Mouse (Mus musculus): ENCODE measurements around the gene Cdk4. TPM values are rescaled to one million over a fixed set of nuclear protein-coding genes. Genes with fewer than 3 reads are reported as not detected.
A peak's percentile ranks its signal among the peaks of the same experiment; 100 is the strongest.

Gene Cdk4
- polyA plus RNA-seq, 1 experiment from 2014 or later, result 1,113 TPM

DNA sequence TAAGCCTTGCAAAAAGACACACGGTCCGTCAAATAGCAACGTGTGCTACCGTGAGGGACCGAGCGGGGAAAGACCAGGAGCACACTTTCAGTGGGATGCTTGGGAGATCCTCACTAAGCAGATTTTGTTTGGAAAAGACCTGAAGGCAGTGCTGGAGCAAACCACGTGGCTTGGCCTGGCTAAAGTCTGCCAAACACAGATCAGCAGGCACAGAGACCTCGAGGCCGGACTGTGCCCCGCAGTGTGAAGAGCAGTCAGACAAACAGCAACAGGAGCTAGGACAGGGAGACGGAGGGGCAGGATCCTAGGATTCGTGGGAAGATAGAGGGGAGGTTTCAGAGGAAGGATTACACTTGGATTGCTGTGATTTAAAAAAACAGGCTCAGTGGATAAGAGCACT lies 27.1 kb upstream of the Cdk4 start:
- DNase-seq (ENCODE audit: low spot score) (no peak), ATAC-seq (replicated peaks; ENCODE audit: low FRiP score, low read depth) (peak; percentile 60)
- no peaks in the 10 kb centered on the region for H3K36me3 ChIP-seq (ENCODE audit: insufficient read depth, low read length)
- no peak overlapping the region for H3K27ac ChIP-seq
- H3K4me3 ChIP-seq (replicated peaks; ENCODE audit: low read depth, low read length), result no peak overlapping the region
- H3K27me3 ChIP-seq (ENCODE audit: insufficient read depth, low read length), result no peaks in the 10 kb centered on the region
- WGBS, result 72% methylated on average over 12 of the region's 12 CpGs
- H3K4me2 ChIP-seq (ENCODE audit: low read length), result no peak overlapping the region
- H3K9me3 ChIP-seq (replicated peaks; ENCODE audit: low read length), result no peaks in the 10 kb centered on the region
- H3K9ac ChIP-seq (ENCODE audit: low read depth, low read length), result no peak overlapping the region
- no peaks in the 10 kb centered on the region; the same call in 1 of the 2 replicates for H3K4me1 ChIP-seq (replicated peaks; ENCODE audit: insufficient read depth, low read length)
- TF ChIP-seq CTCF (IDR thresholded peaks at IDR 0.05; ENCODE audit: low read depth), result no peak

DNA sequence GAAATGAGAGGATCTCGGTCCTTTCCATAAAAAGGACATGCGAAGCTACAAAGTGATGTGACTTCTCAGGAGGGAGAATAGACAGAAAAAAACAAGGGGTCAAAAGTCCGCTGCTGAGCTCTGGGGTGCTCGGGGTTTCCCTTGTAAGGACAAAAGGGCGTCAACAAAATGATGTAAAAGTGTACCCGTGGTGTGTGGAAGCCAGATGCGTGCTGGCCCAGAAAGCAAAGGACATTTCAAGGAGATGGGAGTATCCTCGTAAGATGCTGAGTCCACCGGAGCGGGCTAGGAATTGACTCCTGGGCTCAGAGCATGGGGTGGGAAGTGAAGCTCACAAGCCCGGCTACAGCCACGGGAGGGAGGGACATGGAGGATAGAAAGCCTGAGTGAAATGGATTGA lies 25.7 kb upstream of the Cdk4 start:
- 74% methylated on average over 12 of the region's 12 CpGs for WGBS
- no peak for DNase-seq (ENCODE audit: low spot score)
- no peak overlapping the region for H3K9ac ChIP-seq (ENCODE audit: low read depth, low read length)

DNA sequence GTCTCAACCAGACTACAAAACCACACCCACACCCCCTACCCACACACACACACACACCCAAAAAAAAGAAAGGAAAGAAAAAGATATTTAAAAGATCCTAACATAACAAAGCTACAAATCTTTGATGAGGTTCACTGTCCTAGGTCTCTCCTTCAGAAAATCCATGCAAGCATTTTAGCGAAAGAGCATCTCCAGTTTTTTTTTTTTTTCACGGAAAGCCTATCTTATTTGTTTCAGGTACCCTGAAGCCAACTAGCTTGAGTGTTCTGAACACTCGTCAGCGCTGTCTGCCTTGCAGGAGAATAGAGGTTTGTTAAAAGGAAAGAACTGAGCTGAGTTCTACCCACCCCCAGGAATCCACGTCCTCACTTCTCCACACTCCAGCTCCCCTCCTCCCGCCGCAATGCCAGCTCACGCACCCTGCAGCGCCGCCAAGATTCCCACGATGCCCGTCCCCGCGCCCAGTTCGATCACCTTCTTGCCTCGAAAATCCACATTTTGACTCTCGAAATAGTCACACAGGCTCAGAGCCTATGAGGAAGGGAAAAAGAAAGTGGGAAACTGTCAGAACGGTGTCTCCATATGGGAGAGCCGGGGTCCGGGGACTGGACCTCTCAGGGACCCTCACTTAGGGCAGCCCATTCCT lies 22.6 kb upstream of the Cdk4 start:
- Histone ChIP-seq H3K4me3 (replicated peaks; ENCODE audit: low read depth, low read length) (peak overlapping the region; percentile 89), H3K36me3 (ENCODE audit: insufficient read depth, low read length) (0 out of 2 replicates have a peak, but pooled peaks cover 4% of the 10 kb centered on the region), H3K27me3 (ENCODE audit: insufficient read depth, low read length) (no peaks in the 10 kb centered on the region), H3K4me1 (replicated peaks; ENCODE audit: insufficient read depth, low read length) (peaks cover 9% of the 10 kb centered on the region), H3K9ac (ENCODE audit: low read depth, low read length) (peak overlapping the region; percentile 73), H3K27ac (peak overlapping the region; percentile 77), H3K4me2 (ENCODE audit: low read length) (peak overlapping the region; percentile 99), H3K9me3 (replicated peaks; ENCODE audit: low read length) (no peaks in the 10 kb centered on the region)
- DNase-seq (ENCODE audit: low spot score) (no peak), ATAC-seq (replicated peaks; ENCODE audit: low FRiP score, low read depth) (no peak)
- TF ChIP-seq CTCF (IDR thresholded peaks at IDR 0.05; ENCODE audit: low read depth), result no peak
- 1% methylated on average over 20 of the region's 20 CpGs for WGBS

More for the DNA sequence above, 25.7 kb upstream of the Cdk4 start:
- H3K4me2 ChIP-seq (ENCODE audit: low read length), result no peak overlapping the region
- H3K27ac ChIP-seq, result no peak overlapping the region
- peaks cover 3% of the 10 kb centered on the region for H3K4me1 ChIP-seq (replicated peaks; ENCODE audit: insufficient read depth, low read length)
- H3K27me3 ChIP-seq (ENCODE audit: insufficient read depth, low read length), result no peaks in the 10 kb centered on the region
- ATAC-seq (replicated peaks; ENCODE audit: low FRiP score, low read depth), result no peak
- no peak for TF ChIP-seq CTCF (IDR thresholded peaks at IDR 0.05; ENCODE audit: low read depth)
- no peaks in the 10 kb centered on the region for H3K36me3 ChIP-seq (ENCODE audit: insufficient read depth, low read length)
- H3K4me3 ChIP-seq (replicated peaks; ENCODE audit: low read depth, low read length), result no peak overlapping the region
- H3K9me3 ChIP-seq (replicated peaks; ENCODE audit: low read length), result no peaks in the 10 kb centered on the region

- H3K9ac ChIP-seq (ENCODE audit: low read depth, low read length), result peak within 1 kb of the TSS; percentile 73
- peak within 1 kb of the TSS; percentile 77 for H3K27ac ChIP-seq
- no peak for TF ChIP-seq CTCF (IDR thresholded peaks at IDR 0.05; ENCODE audit: low read depth)
- peak; percentile 49 for ATAC-seq (replicated peaks; ENCODE audit: low FRiP score, low read depth)
- peak within 1 kb of the TSS; percentile 99 for H3K4me2 ChIP-seq (ENCODE audit: low read length)
- H3K9me3 ChIP-seq (replicated peaks; ENCODE audit: low read length), result no peaks in the 10 kb centered on the region
- H3K4me3 ChIP-seq (replicated peaks; ENCODE audit: low read depth, low read length), result peak within 1 kb of the TSS; percentile 89
- H3K4me1 ChIP-seq (replicated peaks; ENCODE audit: insufficient read depth, low read length), result peaks cover 9% of the 10 kb centered on the region
- under 1% methylated on average over 28 of the region's 28 CpGs for WGBS
- DNase-seq (ENCODE audit: low spot score), result no peak
- H3K27me3 ChIP-seq (ENCODE audit: insufficient read depth, low read length), result no peaks in the 10 kb centered on the region
- H3K36me3 ChIP-seq (ENCODE audit: insufficient read depth, low read length), result 0 out of 2 replicates have a peak, but pooled peaks cover 4% of the 10 kb centered on the region
These were observed 22.0 kb upstream of the Cdk4 start, which contains the start of the genes Mettl1 and Eef1akmt3 for GRCm38 (mm10) chr10:127041274-127041766. Gene Mettl1, plus strand, starts transcription at chr10:127041414. Gene Eef1akmt3, minus strand, starts transcription at chr10:127041513.

- peak; percentile 64 for ATAC-seq (replicated peaks; ENCODE audit: low FRiP score, low read depth)
- Histone ChIP-seq H3K27ac (peak overlapping the region; percentile 77), H3K4me2 (ENCODE audit: low read length) (peak overlapping the region; percentile 99), H3K4me1 (replicated peaks; ENCODE audit: insufficient read depth, low read length) (peaks cover 9% of the 10 kb centered on the region), H3K4me3 (replicated peaks; ENCODE audit: low read depth, low read length) (peak overlapping the region; percentile 89), H3K36me3 (ENCODE audit: insufficient read depth, low read length) (0 out of 2 replicates have a peak, but pooled peaks cover 4% of the 10 kb centered on the region), H3K9me3 (replicated peaks; ENCODE audit: low read length) (no peaks in the 10 kb centered on the region), H3K27me3 (ENCODE audit: insufficient read depth, low read length) (no peaks in the 10 kb centered on the region), H3K9ac (ENCODE audit: low read depth, low read length) (peak overlapping the region; percentile 73)
- TF ChIP-seq CTCF (IDR thresholded peaks at IDR 0.05; ENCODE audit: low read depth), result no peak
- DNase-seq (ENCODE audit: low spot score), result peak; percentile 91
- under 1% methylated on average over 44 of the region's 44 CpGs for WGBS
These were observed 21.5 kb upstream of the Cdk4 start for GRCm38 (mm10) chr10:127041774-127042338.

DNA sequence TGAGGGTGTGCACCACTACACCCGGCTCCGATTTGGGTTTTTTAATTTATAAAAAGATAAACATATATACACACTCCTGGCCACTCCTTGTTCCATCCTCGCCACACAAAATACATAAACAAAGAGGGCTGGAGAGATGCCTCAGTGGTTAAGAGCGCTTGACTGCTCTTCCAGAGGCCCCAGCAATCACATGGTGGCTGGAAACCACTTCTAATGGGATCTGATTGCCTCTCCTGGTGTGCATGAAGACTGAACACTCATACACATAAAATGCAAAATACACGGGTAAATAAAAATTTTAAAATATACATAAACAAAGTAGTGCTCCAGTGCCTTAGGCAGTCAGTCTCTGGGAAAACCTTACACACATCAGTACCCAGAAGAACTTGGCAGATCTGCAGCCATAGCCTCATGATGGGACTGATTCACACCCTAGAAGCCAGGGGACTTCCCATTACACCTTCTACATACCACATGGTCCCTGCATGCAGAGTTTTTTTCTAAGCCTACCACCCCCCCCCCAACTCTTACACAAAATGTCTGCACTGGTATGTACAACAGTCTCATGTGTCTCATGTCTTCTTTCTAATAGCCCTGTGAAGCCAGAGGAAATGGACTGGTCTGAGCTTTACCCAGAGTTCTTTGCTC lies 20.7 kb upstream of the Cdk4 start:
- H3K27me3 ChIP-seq (ENCODE audit: insufficient read depth, low read length), result 0 out of 2 replicates have a peak, but pooled peaks cover under 1% of the 10 kb centered on the region
- peak overlapping the region; percentile 73 for H3K9ac ChIP-seq (ENCODE audit: low read depth, low read length)
- peak overlapping the region; percentile 77 for H3K27ac ChIP-seq
- DNase-seq (ENCODE audit: low spot score) (no peak), ATAC-seq (replicated peaks; ENCODE audit: low FRiP score, low read depth) (no peak)
- H3K9me3 ChIP-seq (replicated peaks; ENCODE audit: low read length), result no peaks in the 10 kb centered on the region
- peak overlapping the region; percentile 99 for H3K4me2 ChIP-seq (ENCODE audit: low read length)
- peaks cover 9% of the 10 kb centered on the region for H3K4me1 ChIP-seq (replicated peaks; ENCODE audit: insufficient read depth, low read length)
- H3K4me3 ChIP-seq (replicated peaks; ENCODE audit: low read depth, low read length), result peak overlapping the region; percentile 89
- 0 out of 2 replicates have a peak, but pooled peaks cover 4% of the 10 kb centered on the region for H3K36me3 ChIP-seq (ENCODE audit: insufficient read depth, low read length)
- TF ChIP-seq CTCF (IDR thresholded peaks at IDR 0.05; ENCODE audit: low read depth), result no peak
- WGBS, result 12% methylated on average over 5 of the region's 5 CpGs

All from kidney, postnatal 0 days (tissue).